Mouse (Mus musculus): ENCODE results near the gene Ctf1. TPM values are rescaled to one million over a fixed set of nuclear protein-coding genes. Genes with fewer than 3 reads are reported as not detected.
A peak's percentile ranks its signal among the peaks of the same experiment; 100 is the strongest.

Gene Ctf1
- 10 to 100 TPM in 1 of 2 experiments, 1 to 10 TPM in 1; 7.0 to 10.0 TPM for total RNA-seq (2021)
- long read RNA-seq, experiment 1, partial matches to known transcripts: 0 of 9 reads
- long read RNA-seq, experiment 1, other reads (novel, unspliced or antisense): 1 of 9 reads
- long read RNA-seq, experiment 2, partial matches to known transcripts: 0 of 6 reads
- long read RNA-seq, experiment 2, other reads (novel, unspliced or antisense): 1 of 6 reads

GRCm38 (mm10) chr7:127712461-127713385 lies at the start of gene Ctf1:
Gene Ctf1 (plus strand): TSS chr7:127712736.
- DNase-seq (ENCODE audit: low spot score in 2 of 2): peak; percentile 59 to 86

GRCm38 (mm10) chr7:127662926-127663325 lies 49.6 kb upstream of the Ctf1 start:
- no peak for DNase-seq (ENCODE audit: low spot score in 2 of 2)

- no peak for DNase-seq (ENCODE audit: low spot score in 2 of 2)
Measured at GRCm38 (mm10) chr7:127666066-127666654, 46.4 kb upstream of the Ctf1 start.

- DNase-seq (ENCODE audit: low spot score in 2 of 2): no peak
Measured at GRCm38 (mm10) chr7:127666679-127667078, 45.9 kb upstream of the Ctf1 start.

GRCm38 (mm10) chr7:127667171-127667570 lies 45.4 kb upstream of the Ctf1 start:
- DNase-seq (ENCODE audit: low spot score in 2 of 2): no peak

- no peak for DNase-seq (ENCODE audit: low spot score in 2 of 2)
Measured at GRCm38 (mm10) chr7:127671880-127672774, 40.4 kb upstream of the Ctf1 start.

- no peak for DNase-seq (ENCODE audit: low spot score in 2 of 2)
Measured at GRCm38 (mm10) chr7:127672776-127673175, 39.8 kb upstream of the Ctf1 start.

GRCm38 (mm10) chr7:127674977-127675376 lies 37.6 kb upstream of the Ctf1 start:
- peak; percentile 78 to 88 for DNase-seq (ENCODE audit: low spot score in 2 of 2)

GRCm38 (mm10) chr7:127675391-127675811 lies 37.1 kb upstream of the Ctf1 start:
- DNase-seq (ENCODE audit: low spot score in 2 of 2): no peak

- DNase-seq (ENCODE audit: low spot score in 2 of 2): peak in 1 of 2 experiments; percentile 40
Measured at GRCm38 (mm10) chr7:127677077-127677476, 35.5 kb upstream of the Ctf1 start.

GRCm38 (mm10) chr7:127677609-127678008 lies 34.9 kb upstream of the Ctf1 start:
- DNase-seq (ENCODE audit: low spot score in 2 of 2): no peak

GRCm38 (mm10) chr7:127678811-127679210 lies 33.7 kb upstream of the Ctf1 start:
- no peak for DNase-seq (ENCODE audit: low spot score in 2 of 2)

GRCm38 (mm10) chr7:127680541-127680940 lies 32.0 kb upstream of the Ctf1 start:
- DNase-seq (ENCODE audit: low spot score in 2 of 2): no peak

GRCm38 (mm10) chr7:127681888-127682553 lies 30.5 kb upstream of the Ctf1 start:
- DNase-seq (ENCODE audit: low spot score in 2 of 2): no peak

- peak in 1 of 2 experiments; percentile 56 for DNase-seq (ENCODE audit: low spot score in 2 of 2)
Measured at GRCm38 (mm10) chr7:127685304-127686018, 27.1 kb upstream of the Ctf1 start.

GRCm38 (mm10) chr7:127686740-127687449 lies 25.6 kb upstream of the Ctf1 start:
- DNase-seq (ENCODE audit: low spot score in 2 of 2): no peak

- no peak for DNase-seq (ENCODE audit: low spot score in 2 of 2)
Measured at GRCm38 (mm10) chr7:127688935-127689334, 23.6 kb upstream of the Ctf1 start.

- DNase-seq (ENCODE audit: low spot score in 2 of 2): no peak
Measured at GRCm38 (mm10) chr7:127689626-127690280, 22.8 kb upstream of the Ctf1 start.

All from gastrocnemius, postnatal 4 days (tissue).